Mouse (Mus musculus) neutrophil, adult 5-6 weeks (primary cell): Measurements from ENCODE around the gene Otud7a. TPM values are rescaled to one million over a fixed set of nuclear protein-coding genes. Genes with fewer than 3 reads are reported as not detected.

Source experiments
- ATAC-seq: fragments of 151-379, 151-347 bp; 2 replicates; pipeline ENCODE4 v1.8.0; 2017; ENCODE audit warnings: mild to moderate bottlenecking, moderate TSS enrichment; ENCODE audit not compliant: insufficient number of reproducible peaks, poor library complexity, low FRiP score, severe bottlenecking; ENCODE audit errors: extremely low read depth
- total RNA-seq: library from RNA; stranded (forward); fragments of 200-1000 nt; gene quantifications from 2 replicates; pipeline ENCODE4 v1.2.3, GENCODE M21; 2017

Gene Otud7a
- total RNA-seq = not detected in 2 replicates

- ATAC-seq = no peak
Observed at GRCm38 (mm10) chr7:63444484-63445345, at the start of gene Otud7a. TSS of gene Otud7a (plus strand) at chr7:63444751.

GRCm38 (mm10) chr7:63405988-63406387 is 38.6 kb upstream of the Otud7a start:
- no peak for ATAC-seq

GRCm38 (mm10) chr7:63445346-63445700 is 772 bp downstream of the Otud7a start:
- no peak for ATAC-seq

DNA sequence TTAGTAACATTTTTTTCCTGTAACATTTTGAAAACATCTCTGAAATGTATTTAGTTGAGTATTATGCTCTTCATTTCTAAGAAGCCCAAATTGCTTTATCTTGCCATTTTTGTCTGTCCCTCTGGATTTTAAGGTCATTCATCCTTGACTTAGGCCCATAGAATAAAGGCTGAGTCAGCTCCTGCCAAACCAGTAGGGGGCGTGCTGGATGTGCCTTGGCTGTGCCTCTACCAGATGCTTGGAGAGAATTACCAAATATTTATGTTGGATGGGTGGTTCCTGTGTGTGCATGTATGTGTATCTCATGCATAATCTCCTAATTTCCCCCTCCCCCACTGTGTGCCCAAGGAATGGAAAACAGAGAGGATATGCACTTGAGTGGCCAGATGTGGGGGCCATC is 2.4 kb downstream of the Otud7a start:
- ATAC-seq = no peak

GRCm38 (mm10) chr7:63455228-63455627 is 10.7 kb downstream of the Otud7a start:
- no peak for ATAC-seq

GRCm38 (mm10) chr7:63462234-63462633 is 17.7 kb downstream of the Otud7a start:
- ATAC-seq = no peak

DNA sequence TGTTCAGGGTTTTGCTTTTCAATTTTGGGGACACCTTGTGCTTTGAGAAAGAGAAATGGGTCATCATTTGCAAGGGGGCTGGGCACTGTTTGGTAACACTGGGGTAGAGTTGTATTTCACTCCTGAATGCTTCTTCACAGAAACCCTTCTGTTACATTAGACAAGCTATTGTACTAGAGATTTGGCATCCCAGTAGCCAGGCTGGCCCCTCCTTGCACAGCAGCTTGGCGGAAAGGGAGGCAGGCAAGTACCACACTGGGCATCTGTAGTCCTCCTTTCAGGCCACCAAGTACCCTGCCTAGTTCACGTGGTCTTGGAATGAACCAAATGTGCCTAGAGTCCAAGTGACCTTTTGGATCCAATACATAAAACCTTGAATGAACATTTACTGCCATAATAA is 18.1 kb downstream of the Otud7a start:
- ATAC-seq = no peak

- no peak for ATAC-seq
Observed at GRCm38 (mm10) chr7:63466729-63467128, 22.2 kb downstream of the Otud7a start.

DNA sequence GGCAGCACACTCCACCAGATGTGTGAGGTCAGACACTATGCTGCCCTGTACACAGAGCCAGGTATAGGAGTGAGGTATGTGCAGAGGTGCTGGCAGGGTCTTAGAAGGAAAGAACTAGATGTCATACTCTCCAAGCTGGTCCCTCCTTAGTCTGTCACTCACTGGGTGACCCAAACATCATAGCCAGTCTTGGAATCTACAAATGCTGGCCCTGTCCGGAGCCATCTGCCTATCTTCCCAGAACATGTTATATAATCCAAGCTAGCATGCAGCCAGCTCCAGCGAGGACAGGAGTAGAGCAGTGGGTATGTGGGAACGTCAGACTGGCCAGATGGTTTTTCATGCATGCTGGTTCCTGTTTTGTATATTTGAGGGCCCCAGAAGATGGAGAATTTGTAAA is 23.7 kb downstream of the Otud7a start:
- no peak for ATAC-seq

DNA sequence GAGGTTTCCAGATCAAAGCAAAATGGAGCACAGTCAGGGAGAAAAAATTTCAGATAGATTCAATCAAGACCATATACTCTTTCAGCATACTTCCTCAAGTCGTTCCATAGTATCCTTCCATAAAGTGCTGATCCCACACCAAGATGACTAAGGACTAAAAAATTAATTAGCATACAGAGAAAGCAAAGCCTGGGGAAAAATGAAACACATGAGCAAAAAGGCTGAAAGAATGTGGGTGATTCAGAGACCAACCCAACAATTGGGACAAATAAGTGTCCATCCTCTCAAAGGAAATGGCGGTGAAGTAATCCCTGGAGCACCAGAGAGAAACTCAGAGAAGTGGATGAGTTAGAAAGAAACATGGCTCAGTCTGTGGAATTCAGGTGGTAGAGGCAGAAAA is 38.5 kb downstream of the Otud7a start:
- no peak for ATAC-seq

DNA sequence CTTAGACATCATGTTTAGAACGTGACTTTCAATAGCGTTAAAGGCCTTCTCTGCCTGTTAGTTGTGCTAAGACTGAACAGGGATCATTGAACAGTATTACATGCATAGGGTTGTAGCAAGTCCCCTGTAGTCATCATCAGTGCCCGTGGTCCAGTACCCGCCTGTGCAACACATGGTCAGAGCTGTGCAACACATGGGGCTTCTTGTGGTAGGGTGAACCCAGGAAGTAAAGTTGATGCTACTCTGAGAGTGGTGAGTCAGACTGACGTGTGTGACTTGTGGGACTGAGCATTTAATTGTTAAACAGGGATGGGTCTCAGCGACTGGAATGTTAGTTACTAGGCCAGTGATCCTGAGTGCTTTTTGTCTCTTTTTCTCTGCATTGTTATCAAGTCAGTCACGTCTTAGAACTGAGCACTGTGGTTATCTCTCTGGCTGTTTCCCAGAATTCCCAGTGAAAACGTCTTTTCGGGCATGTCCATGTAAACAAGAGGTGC is 52.5 kb downstream of the Otud7a start:
- ATAC-seq = no peak

DNA sequence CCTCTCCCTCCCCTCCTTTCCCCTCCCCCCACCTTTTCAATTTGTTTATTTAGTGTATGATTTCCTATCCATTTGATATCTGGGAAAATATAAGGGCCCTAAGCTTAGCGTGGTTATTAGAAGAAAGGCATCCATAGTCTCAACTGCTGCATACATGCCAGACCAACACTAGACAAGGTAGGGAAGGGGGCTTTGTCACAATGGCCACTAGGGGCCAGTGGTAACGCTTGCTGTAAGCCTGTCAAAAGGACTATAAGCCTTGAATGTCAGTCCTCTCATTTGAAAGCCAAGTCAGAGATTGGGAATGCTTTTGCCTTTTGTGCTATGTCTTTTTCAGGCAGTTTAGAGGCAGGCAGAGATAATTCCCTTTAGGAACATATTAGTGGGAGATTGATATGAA is 59.7 kb downstream of the Otud7a start:
- ATAC-seq = no peak

DNA sequence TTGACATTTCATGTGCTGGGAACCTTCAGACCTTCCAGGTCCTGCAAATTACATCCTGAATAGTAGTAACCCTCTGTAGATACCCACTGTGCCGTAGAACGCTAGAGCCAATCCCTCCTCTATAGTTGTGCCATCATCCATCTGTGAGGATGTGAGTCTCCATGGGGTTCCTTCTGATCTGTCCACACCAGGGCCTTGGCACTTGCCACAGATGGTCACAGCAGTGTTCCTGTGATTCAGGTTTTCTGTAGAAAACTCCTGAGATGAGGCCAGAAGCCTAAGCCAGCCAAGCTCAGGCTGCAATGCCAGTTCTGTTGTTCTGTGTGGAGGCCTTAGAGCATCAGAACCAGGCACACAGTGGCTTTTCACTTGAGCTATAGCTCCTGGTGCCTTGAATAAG is 63.5 kb downstream of the Otud7a start:
- no peak for ATAC-seq

- ATAC-seq = no peak
Observed at GRCm38 (mm10) chr7:63509825-63510224, 65.3 kb downstream of the Otud7a start.

- ATAC-seq = no peak
Observed at GRCm38 (mm10) chr7:63511458-63511857, 66.9 kb downstream of the Otud7a start.

DNA sequence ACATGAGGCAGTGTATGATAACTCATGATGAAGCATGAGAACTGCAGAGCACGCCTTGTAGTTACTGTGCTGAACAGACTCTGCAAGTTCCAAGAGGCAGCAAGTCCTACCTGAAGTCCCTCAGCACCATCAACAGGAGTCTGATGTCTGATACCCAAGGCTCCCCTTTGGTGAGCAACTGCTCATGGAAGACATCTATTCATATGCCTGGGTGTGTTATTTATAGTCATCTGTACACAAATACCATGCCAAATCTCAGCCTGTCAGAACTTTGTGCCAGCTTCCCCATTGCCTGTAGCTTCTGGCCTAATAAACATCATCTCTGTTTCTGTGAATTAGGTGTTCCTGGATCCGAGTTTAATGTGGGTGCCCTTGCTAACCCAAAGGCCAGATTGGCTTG is 68.0 kb downstream of the Otud7a start:
- no peak for ATAC-seq

GRCm38 (mm10) chr7:63516141-63516895 is 71.8 kb downstream of the Otud7a start:
- no peak for ATAC-seq

DNA sequence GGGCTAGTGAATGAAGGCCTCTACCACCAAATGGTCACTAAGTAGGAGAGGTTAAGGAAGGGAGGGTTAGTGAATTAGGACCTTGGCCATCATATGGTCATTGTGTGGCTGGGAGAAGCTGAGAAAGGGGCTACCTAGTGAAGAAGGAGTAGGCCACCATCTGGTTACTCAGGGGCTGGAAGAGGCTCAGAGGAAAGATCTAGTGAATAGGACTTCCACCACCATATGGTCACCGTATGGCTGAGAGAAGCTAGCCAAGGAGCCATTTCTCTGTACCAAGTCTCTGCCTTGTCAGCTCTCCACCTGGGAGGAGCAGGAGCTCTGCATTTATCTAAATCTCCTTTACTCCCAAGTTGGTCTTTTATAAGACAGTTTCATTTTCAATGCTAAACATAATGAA is 75.7 kb downstream of the Otud7a start:
- no peak for ATAC-seq

GRCm38 (mm10) chr7:63522403-63522802 is 77.9 kb downstream of the Otud7a start:
- ATAC-seq = no peak

DNA sequence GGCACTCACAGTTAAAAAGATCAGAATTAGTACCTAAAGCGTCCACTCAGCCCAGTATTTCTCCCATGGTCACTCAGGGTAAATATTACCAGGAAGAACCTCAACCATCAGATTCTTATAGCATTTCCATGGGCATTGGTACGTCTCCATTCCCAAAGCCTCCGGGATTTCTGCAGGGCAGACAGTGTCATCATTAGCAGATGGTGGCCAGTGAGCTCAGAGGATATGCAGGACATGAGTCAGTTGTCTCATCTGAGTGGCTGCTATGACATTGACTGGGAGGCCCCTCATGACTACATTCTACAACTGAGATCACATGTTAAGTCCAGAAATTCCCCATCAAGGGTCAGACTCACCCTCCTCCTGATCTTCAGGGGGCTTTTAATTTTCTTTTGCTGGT is 78.5 kb downstream of the Otud7a start:
- ATAC-seq = no peak
